Mouse (Mus musculus) midbrain, embryonic 16.5 days (tissue): ENCODE results near the gene Kctd7. TPM values are rescaled to one million over a fixed set of nuclear protein-coding genes. Genes with fewer than 3 reads are reported as not detected.

Source experiments
- ATAC-seq: fragments of 200-750 bp; cut with Nextera tagmentation; 2 replicates; pipeline ENCODE4 v1.8.0; 2017; ENCODE audit warnings: moderate TSS enrichment
- H3K27ac ChIP-seq: fragments of 300-500 bp; sonication (generic); 2 replicates; pipeline ENCODE4 v1.5.1; 2014; ENCODE audit warnings: mild to moderate bottlenecking, low read length, mixed read lengths
- H3K27me3 ChIP-seq: fragments of 300-500 bp; sonication (generic); 2 replicates; pipeline ENCODE4 v1.6.1; 2014; ENCODE audit warnings: low read depth, low read length, mixed read lengths; ENCODE audit not compliant: control insufficient read depth, insufficient read depth
- H3K36me3 ChIP-seq: fragments of 300-500 bp; sonication (generic); 2 replicates; pipeline ENCODE4 v1.6.1; 2014; ENCODE audit warnings: mild to moderate bottlenecking, low read length, moderate library complexity, mixed read lengths; ENCODE audit not compliant: control insufficient read depth, insufficient read depth
- H3K4me1 ChIP-seq: fragments of 300-500 bp; sonication (generic); 2 replicates; pipeline ENCODE4 v1.6.1; 2014; ENCODE audit warnings: mild to moderate bottlenecking, low read length, mixed read lengths; ENCODE audit not compliant: control insufficient read depth, insufficient read depth
- H3K4me2 ChIP-seq: fragments of 300-500 bp; sonication (generic); 2 replicates; pipeline ENCODE4 v1.6.1; 2014; ENCODE audit warnings: mild to moderate bottlenecking, low read length, mixed read lengths
- H3K4me3 ChIP-seq: fragments of 300-500 bp; sonication (generic); 2 replicates; pipeline ENCODE4 v1.5.1; 2014; ENCODE audit warnings: low read depth, mild to moderate bottlenecking, low read length, moderate library complexity, mixed read lengths
- H3K9ac ChIP-seq: fragments of 300-500 bp; sonication (generic); 2 replicates; pipeline ENCODE4 v1.6.1; 2014; ENCODE audit warnings: low read depth, low read length, mixed read lengths
- H3K9me3 ChIP-seq: fragments of 300-500 bp; sonication (generic); replicated peaks from 2 replicates; pipeline ENCODE4 v1.6.1; 2014; ENCODE audit warnings: mild to moderate bottlenecking, low read length, mixed read lengths; ENCODE audit not compliant: control insufficient read depth, poor library complexity, severe bottlenecking
- WGBS: fragments of 180-500 bp; shearing (Covaris S2); extraction: QIAGEN DNeasy Blood & Tissue Kit; methylation state at CpG from one replicate; pipeline ENCODE4 v1.1.7; 2014; 5-methylcytosine and 5-hydroxymethylcytosine counted together
- polyA plus RNA-seq: library from polyadenylated mRNA; unstranded; fragments of >200 nt; fragmentation: Nextera tagmentation; extraction: Ambion mirVana; gene quantifications from 2 replicates; pipeline ENCODE4 v1.2.1, GENCODE M21; 2015

Kctd7 gene
- polyA plus RNA-seq, 1 experiment from 2014 or later = 21.4 TPM

DNA sequence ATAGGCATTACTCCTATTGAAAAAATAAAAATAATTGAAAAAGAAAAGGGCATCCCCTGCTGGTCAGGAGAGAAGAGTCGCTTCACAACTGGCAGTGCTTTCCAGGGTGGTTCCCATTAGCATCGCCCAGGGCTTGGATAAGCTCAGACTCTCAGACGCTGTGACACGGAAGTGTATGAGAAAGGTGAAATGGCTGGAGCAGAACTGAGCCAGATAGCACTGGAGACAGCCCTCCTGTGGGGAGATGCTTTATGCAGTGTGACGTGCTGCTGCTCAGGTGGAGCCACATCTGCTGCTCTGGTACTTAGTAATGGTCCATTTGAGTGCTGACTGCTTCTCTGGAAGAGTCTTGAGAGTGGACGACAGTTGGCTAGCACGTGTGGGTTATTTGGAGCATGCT is 35.7 kb downstream of the Kctd7 start:
- no peaks in the 10 kb centered on the region for H3K4me1 ChIP-seq
- H3K36me3 ChIP-seq = no peaks in the 10 kb centered on the region
- no peak overlapping the region for H3K27ac ChIP-seq
- no peak overlapping the region for H3K4me2 ChIP-seq
- no peak for ATAC-seq
- H3K4me3 ChIP-seq = no peak overlapping the region
- no peaks in the 10 kb centered on the region for H3K9me3 ChIP-seq
- 67% methylated on average over 7 of the region's 7 CpGs for WGBS
- no peaks in the 10 kb centered on the region for H3K27me3 ChIP-seq
- H3K9ac ChIP-seq = no peak overlapping the region

DNA sequence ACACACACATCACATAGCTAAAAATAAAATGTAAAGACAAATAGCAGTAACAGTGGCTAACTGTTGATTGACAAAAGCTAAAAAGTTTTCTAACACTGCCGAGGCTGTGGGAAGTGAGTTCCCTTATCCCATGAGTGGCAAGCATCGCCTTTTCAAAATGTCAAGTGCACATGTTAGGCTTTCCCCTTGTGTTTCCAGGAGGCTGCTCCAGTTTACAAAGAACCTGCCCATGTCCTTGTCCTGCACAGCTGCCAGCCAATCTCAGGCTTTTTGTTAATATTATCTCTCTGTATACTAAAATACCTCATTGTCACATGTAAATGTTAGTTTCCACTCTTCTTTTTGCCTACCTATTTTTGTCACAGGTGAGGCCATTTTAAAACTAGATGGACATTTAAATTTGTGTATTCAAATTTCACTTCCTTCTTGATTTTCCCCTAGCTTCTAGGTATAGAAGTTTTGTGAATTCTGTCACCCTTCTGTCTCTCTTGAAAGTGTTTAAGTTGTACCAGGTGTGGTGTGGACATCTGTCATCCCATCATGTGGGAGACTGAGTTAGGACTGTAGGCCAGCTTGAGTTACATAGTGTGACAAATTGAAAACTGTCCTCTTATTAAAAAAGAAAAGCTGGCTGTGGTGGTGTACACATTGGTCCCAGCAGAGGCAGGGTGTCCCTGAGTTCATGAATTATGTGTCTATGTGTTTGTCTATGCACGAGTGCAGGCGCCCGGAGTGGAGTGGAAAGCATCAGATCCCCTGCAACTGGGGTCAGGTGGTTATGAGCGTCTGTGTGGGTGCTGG is 37.3 kb downstream of the Kctd7 start:
- H3K4me1 ChIP-seq = peaks cover 4% of the 10 kb centered on the region; the same call in 1 of the 2 replicates
- no peaks in the 10 kb centered on the region for H3K36me3 ChIP-seq
- no peak overlapping the region for H3K27ac ChIP-seq
- H3K4me2 ChIP-seq = no peak overlapping the region
- 93% methylated on average over 6 of the region's 6 CpGs for WGBS
- no peaks in the 10 kb centered on the region for H3K27me3 ChIP-seq
- no peak overlapping the region for H3K4me3 ChIP-seq
- no peak overlapping the region for H3K9ac ChIP-seq
- H3K9me3 ChIP-seq = no peaks in the 10 kb centered on the region
- ATAC-seq = no peak

DNA sequence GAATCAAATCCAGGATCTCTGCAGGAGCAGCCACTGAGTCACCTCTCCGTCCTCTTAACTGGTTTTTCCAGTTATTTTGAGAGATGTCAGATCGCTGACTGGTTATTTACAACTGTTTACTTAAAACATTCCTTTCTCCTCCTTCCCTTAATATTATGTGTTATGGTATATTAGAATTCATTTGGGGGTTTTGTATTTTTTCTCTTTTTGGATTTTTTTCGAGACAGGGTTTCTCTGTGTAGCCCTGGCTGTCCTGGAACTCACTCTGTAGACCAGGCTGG is 37.8 kb downstream of the Kctd7 start:
- 95% methylated on average over 3 of the region's 3 CpGs for WGBS

DNA sequence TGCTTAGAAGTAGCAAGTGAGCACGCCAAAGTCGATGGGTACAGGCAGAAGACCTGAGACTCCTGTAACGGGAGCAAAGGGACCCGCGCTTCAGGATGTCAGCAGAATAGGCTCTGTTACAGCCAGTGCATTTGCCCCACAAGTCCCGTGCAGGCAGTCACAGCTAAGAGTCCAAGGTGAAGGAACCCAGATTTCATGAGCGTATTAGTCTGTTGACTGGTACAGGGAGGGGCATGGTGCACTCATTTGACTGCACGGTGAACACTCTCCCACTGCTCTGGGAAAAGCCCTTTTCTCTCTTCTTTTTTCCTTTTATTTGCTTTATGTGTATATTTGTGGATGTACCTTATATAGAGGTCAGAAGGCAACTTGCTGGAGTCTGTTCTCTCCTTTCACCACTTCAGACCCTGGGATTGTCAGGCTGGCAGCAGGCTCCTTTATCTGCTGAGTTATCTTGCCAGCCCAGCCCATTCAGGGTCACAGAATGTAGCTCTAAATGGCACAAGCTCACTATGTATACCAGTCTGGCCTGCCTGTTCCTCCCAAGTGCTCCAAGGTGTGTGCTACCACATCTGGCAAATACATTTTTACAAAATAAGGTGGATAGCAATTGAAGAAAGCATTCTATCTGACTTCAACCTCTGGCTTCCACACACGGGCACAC is 39.7 kb downstream of the Kctd7 start:
- no peak overlapping the region for H3K4me2 ChIP-seq
- WGBS = 90% methylated on average over 9 of the region's 9 CpGs
- no peak overlapping the region for H3K27ac ChIP-seq
- no peak overlapping the region for H3K9ac ChIP-seq
- no peaks in the 10 kb centered on the region for H3K9me3 ChIP-seq
- ATAC-seq = no peak
- no peaks in the 10 kb centered on the region for H3K27me3 ChIP-seq
- no peak overlapping the region for H3K4me3 ChIP-seq
- H3K36me3 ChIP-seq = no peaks in the 10 kb centered on the region; the same call in 1 of the 2 replicates
- peaks cover 10% of the 10 kb centered on the region; the same call in 1 of the 2 replicates for H3K4me1 ChIP-seq

More for the DNA sequence above, 37.8 kb downstream of the Kctd7 start:
- no peak for ATAC-seq
- H3K4me3 ChIP-seq = no peak overlapping the region
- H3K4me1 ChIP-seq = peaks cover 8% of the 10 kb centered on the region; the same call in 1 of the 2 replicates
- H3K4me2 ChIP-seq = no peak overlapping the region
- H3K27ac ChIP-seq = no peak overlapping the region
- no peaks in the 10 kb centered on the region for H3K9me3 ChIP-seq
- no peaks in the 10 kb centered on the region for H3K27me3 ChIP-seq
- no peak overlapping the region for H3K9ac ChIP-seq
- no peaks in the 10 kb centered on the region for H3K36me3 ChIP-seq

DNA sequence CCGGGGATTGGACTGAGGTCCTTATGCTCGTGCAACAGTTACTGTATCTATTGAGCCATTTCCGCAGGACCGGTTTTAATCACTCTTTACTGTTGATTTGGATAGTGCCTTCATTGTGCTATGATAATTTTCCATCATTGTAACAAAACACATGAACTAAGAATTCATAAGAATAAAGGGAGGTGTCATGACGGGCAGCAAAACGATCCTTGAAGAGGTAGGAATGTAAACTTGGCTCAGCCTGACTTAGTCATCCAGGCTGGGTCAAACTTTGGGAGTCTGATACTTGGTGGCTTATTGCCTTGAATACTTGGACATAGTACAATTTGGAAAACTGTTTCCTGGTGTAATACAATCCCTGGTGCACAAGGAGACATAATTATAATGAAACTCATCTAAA is 40.7 kb downstream of the Kctd7 start:
- peaks cover 7% of the 10 kb centered on the region for H3K36me3 ChIP-seq
- ATAC-seq = no peak
- no peaks in the 10 kb centered on the region for H3K27me3 ChIP-seq
- H3K4me3 ChIP-seq = no peak overlapping the region
- H3K27ac ChIP-seq = no peak overlapping the region
- H3K4me2 ChIP-seq = no peak overlapping the region
- H3K4me1 ChIP-seq = peaks cover 10% of the 10 kb centered on the region; the same call in 1 of the 2 replicates
- WGBS = 89% methylated on average over 6 of the region's 6 CpGs
- no peaks in the 10 kb centered on the region for H3K9me3 ChIP-seq
- H3K9ac ChIP-seq = no peak overlapping the region

DNA sequence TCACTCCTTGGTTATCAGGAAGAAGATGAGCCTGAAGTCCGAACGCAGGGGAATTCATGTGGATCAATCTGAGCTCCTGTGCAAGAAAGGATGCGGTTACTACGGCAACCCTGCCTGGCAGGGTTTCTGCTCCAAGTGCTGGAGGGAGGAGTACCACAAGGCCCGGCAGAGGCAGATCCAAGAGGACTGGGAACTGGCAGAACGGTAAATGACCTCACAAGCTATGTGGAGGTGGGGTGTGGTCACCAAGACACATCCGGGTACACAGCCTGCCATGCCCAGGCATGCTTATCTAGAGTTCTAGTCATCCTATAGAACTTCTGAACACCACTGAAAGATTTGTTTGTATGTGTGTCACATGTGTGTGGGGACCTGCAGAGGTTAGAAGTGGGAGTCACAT is 42.7 kb downstream of the Kctd7 start:
- H3K36me3 ChIP-seq = peaks cover 15% of the 10 kb centered on the region
- no peak overlapping the region for H3K27ac ChIP-seq
- 31% methylated on average over 7 of the region's 7 CpGs for WGBS
- H3K4me2 ChIP-seq = no peak overlapping the region
- H3K4me1 ChIP-seq = peaks cover 10% of the 10 kb centered on the region; the same call in 1 of the 2 replicates
- H3K27me3 ChIP-seq = no peaks in the 10 kb centered on the region
- H3K9me3 ChIP-seq = no peaks in the 10 kb centered on the region
- H3K9ac ChIP-seq = no peak overlapping the region
- no peak for ATAC-seq
- no peak overlapping the region for H3K4me3 ChIP-seq

DNA sequence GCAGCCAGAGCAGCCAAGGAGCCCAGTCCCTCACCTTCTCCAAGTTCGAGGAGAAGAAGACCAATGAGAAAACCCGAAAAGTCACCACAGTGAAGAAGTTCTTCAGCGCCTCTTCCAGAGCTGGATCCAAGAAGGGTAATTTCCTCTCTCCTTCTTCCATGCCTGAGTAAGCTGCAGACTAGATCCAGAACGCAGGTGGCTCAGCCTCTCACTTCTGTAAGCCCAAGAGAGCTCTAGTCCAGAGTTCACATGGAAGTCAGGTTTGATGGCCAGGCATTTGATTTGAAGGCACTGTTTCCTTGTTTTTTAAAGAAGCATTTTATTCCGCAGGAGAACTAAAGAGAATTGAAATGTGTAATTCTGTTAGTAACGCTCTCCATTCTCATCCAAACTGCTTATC is 46.2 kb downstream of the Kctd7 start:
- Histone ChIP-seq H3K4me2 (no peak overlapping the region), H3K9ac (no peak overlapping the region), H3K4me1 (peaks cover 10% of the 10 kb centered on the region; the same call in 1 of the 2 replicates), H3K36me3 (peaks cover 21% of the 10 kb centered on the region), H3K27me3 (no peaks in the 10 kb centered on the region), H3K4me3 (no peak overlapping the region), H3K9me3 (no peaks in the 10 kb centered on the region), H3K27ac (no peak overlapping the region)
- 97% methylated on average over 6 of the region's 6 CpGs for WGBS
- ATAC-seq = no peak

DNA sequence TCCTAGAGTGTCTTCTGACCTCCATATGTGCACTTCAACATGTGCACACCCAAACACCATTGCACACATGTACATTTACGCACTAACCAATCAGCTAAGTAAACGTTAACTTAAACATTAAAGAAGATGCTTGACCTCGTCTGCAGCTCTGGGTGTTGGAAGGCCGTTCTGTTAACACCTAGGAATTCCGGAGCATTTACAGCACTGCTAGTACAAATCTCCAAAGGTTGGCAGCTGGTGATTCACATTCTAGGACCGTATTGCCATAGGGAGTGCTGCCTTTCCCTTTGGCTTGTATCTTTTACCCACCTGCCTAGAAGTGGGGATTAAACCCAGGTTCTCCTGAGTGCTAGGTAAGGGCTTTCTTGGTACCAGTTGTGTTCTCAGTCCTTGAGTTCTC is 47.2 kb downstream of the Kctd7 start:
- H3K27ac ChIP-seq = no peak overlapping the region
- 94% methylated on average over 6 of the region's 6 CpGs for WGBS
- H3K4me1 ChIP-seq = peaks cover 6% of the 10 kb centered on the region; the same call in 1 of the 2 replicates
- no peak overlapping the region for H3K4me3 ChIP-seq
- no peak for ATAC-seq
- H3K9ac ChIP-seq = no peak overlapping the region
- H3K27me3 ChIP-seq = no peaks in the 10 kb centered on the region
- peaks cover 21% of the 10 kb centered on the region for H3K36me3 ChIP-seq
- no peak overlapping the region for H3K4me2 ChIP-seq
- no peaks in the 10 kb centered on the region for H3K9me3 ChIP-seq

DNA sequence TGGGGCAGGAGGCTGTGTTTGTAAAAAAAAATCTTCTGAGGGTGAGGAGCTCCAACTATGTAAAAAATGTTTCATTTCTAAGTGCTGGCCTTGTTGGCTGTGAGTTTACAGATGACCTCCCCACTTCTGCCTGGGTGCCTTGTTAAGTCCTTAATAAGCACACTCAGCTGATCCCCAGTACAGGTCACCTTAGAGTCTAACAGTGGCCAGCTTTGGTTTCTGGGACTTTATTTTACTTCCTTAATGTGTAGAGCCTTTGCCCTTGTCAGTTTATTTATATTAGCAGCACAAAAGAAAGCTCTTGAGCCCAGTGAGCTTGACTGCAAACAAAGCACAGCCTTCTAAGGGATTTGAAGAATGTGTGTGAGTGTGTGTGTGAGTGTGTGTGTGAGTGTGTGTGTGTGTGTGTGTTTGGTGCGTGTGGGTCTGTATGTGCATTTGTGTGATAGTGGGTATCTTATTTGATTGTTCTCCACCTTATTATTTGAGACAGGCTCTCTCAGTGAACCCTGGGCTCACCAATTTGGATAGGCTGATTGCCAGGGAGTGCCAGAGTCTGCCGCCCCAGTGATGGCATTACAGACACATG is 47.8 kb downstream of the Kctd7 start:
- ATAC-seq = no peak
- no peak overlapping the region for H3K4me2 ChIP-seq
- H3K27ac ChIP-seq = no peak overlapping the region
- no peak overlapping the region for H3K4me3 ChIP-seq
- H3K36me3 ChIP-seq = peaks cover 21% of the 10 kb centered on the region
- no peaks in the 10 kb centered on the region for H3K27me3 ChIP-seq
- H3K9me3 ChIP-seq = no peaks in the 10 kb centered on the region
- no peak overlapping the region for H3K9ac ChIP-seq
- H3K4me1 ChIP-seq = peaks cover 2% of the 10 kb centered on the region; the same call in 1 of the 2 replicates
- WGBS = 85% methylated on average over 2 of the region's 2 CpGs
